Mouse (Mus musculus) hindbrain, embryonic 13.5 days (tissue): ENCODE measurements around the gene Vmn1r45. TPM values are rescaled to one million over a fixed set of nuclear protein-coding genes. Genes with fewer than 3 reads are reported as not detected.
"Not testable (repeated sequence)": the region's sequence is repeated elsewhere in the genome, so short reads cannot be mapped to it uniquely, and the experiment has no call there.

Experiments used
- ATAC-seq: fragments of 200-750 bp; cut with Nextera tagmentation; 2 replicates; pipeline ENCODE4 v1.8.0; 2017; ENCODE audit warnings: moderate TSS enrichment; ENCODE audit not compliant: low FRiP score
- H3K27ac ChIP-seq: fragments of 300-500 bp; sonication (generic); 2 replicates; pipeline ENCODE4 v1.5.1; 2015; ENCODE audit warnings: inconsistent platforms, mild to moderate bottlenecking, moderate library complexity
- H3K27me3 ChIP-seq: fragments of 300-500 bp; sonication (generic); 2 replicates; pipeline ENCODE4 v1.6.1; 2015; ENCODE audit warnings: mild to moderate bottlenecking, inconsistent platforms
- H3K36me3 ChIP-seq: fragments of 300-500 bp; sonication (generic); 2 replicates; pipeline ENCODE4 v1.6.1; 2015; ENCODE audit warnings: mild to moderate bottlenecking, inconsistent platforms
- H3K4me1 ChIP-seq: fragments of 300-500 bp; sonication (generic); replicated peaks from 2 replicates; pipeline ENCODE4 v1.6.1; 2015; ENCODE audit warnings: inconsistent platforms
- H3K4me2 ChIP-seq: fragments of 300-500 bp; sonication (generic); 2 replicates; pipeline ENCODE4 v1.6.1; 2015; ENCODE audit warnings: inconsistent platforms, mild to moderate bottlenecking, moderate library complexity
- H3K4me3 ChIP-seq: fragments of 300-500 bp; sonication (generic); 2 replicates; pipeline ENCODE4 v1.5.1; 2015; ENCODE audit warnings: mild to moderate bottlenecking, inconsistent platforms
- H3K9ac ChIP-seq: fragments of 300-500 bp; sonication (generic); 2 replicates; pipeline ENCODE4 v1.6.1; 2015; ENCODE audit warnings: mild to moderate bottlenecking, inconsistent platforms
- H3K9me3 ChIP-seq: fragments of 300-500 bp; sonication (generic); 2 replicates; pipeline ENCODE4 v1.6.1; 2016; ENCODE audit warnings: inconsistent platforms
- WGBS: fragments of 180-500 bp; shearing (Covaris S2); methylation state at CpG from one replicate; pipeline ENCODE4 v1.1.7; 2015; 5-methylcytosine and 5-hydroxymethylcytosine counted together
- polyA plus RNA-seq: library from polyadenylated mRNA; unstranded; fragments of >200 nt; fragmentation: Nextera tagmentation; extraction: Ambion mirVana; gene quantifications from 2 replicates; pipeline ENCODE4 v1.2.1, GENCODE M21; 2015

The Vmn1r45 gene
- polyA plus RNA-seq = not detected in 2 replicates

- H3K4me2 ChIP-seq, H3K9me3 ChIP-seq, H3K36me3 ChIP-seq, ATAC-seq, H3K4me1 ChIP-seq, H3K27me3 ChIP-seq, H3K4me3 ChIP-seq, H3K27ac ChIP-seq, H3K9ac ChIP-seq: not testable (repeated sequence)
- WGBS = 95% methylated on average over 2 of the region's 2 CpGs
These were observed at the start of gene Vmn1r45 for GRCm38 (mm10) chr6:89940498-89940897. Gene Vmn1r45, minus strand, starts transcription at chr6:89940598.

- H3K9me3 ChIP-seq = 0 out of 2 replicates have a peak, but pooled peaks cover 6% of the 10 kb centered on the region
- no peak overlapping the region for H3K9ac ChIP-seq
- no peaks in the 10 kb centered on the region for H3K4me1 ChIP-seq
- H3K4me3 ChIP-seq = no peak overlapping the region
- ATAC-seq = no peak
- H3K27ac ChIP-seq = no peak overlapping the region
- no peaks in the 10 kb centered on the region for H3K36me3 ChIP-seq
- no peaks in the 10 kb centered on the region for H3K27me3 ChIP-seq
- no peak overlapping the region for H3K4me2 ChIP-seq
- WGBS = 15% methylated on average over 1 of the region's 1 CpGs
These were observed 45.6 kb upstream of the Vmn1r45 start for GRCm38 (mm10) chr6:89985989-89986388.

- H3K27ac ChIP-seq = no peak within 1 kb of the TSS
- no peak within 1 kb of the TSS for H3K4me3 ChIP-seq
- no peaks in the 10 kb centered on the region for H3K27me3 ChIP-seq
- no peaks in the 10 kb centered on the region for H3K4me1 ChIP-seq
- ATAC-seq = no peak
- WGBS = 67% methylated on average over 2 of the region's 2 CpGs
- H3K9ac ChIP-seq = no peak within 1 kb of the TSS
- H3K36me3 ChIP-seq = no peaks in the 10 kb centered on the region
- H3K9me3 ChIP-seq = peaks cover 25% of the 10 kb centered on the region
- no peak within 1 kb of the TSS for H3K4me2 ChIP-seq
These were observed 28.6 kb upstream of the Vmn1r45 start, which contains the start of gene Vmn1r46 for GRCm38 (mm10) chr6:89969013-89969412. Gene Vmn1r46, plus strand, starts transcription at chr6:89969313.

GRCm38 (mm10) chr6:89966341-89966740 is 25.9 kb upstream of the Vmn1r45 start:
- Histone ChIP-seq H3K9ac (no peak overlapping the region), H3K27me3 (no peaks in the 10 kb centered on the region), H3K36me3 (no peaks in the 10 kb centered on the region), H3K9me3 (peaks cover 25% of the 10 kb centered on the region), H3K4me2 (no peak overlapping the region), H3K4me3 (no peak overlapping the region), H3K27ac (no peak overlapping the region), H3K4me1 (no peaks in the 10 kb centered on the region)
- no peak for ATAC-seq

GRCm38 (mm10) chr6:89953556-89953955 is 13.2 kb upstream of the Vmn1r45 start:
- Histone ChIP-seq H3K27me3 (no peaks in the 10 kb centered on the region), H3K27ac (no peak overlapping the region), H3K9me3 (no peaks in the 10 kb centered on the region), H3K4me3 (no peak overlapping the region), H3K36me3 (no peaks in the 10 kb centered on the region), H3K9ac (no peak overlapping the region), H3K4me1 (no peaks in the 10 kb centered on the region), H3K4me2 (no peak overlapping the region)
- 72% methylated on average over 2 of the region's 2 CpGs for WGBS
- ATAC-seq = no peak

GRCm38 (mm10) chr6:89940926-89941325 is 528 bp upstream of the Vmn1r45 start:
- Histone ChIP-seq H3K4me2 (no peak overlapping the region), H3K36me3 (no peaks in the 10 kb centered on the region), H3K4me3 (no peak overlapping the region), H3K27ac (no peak overlapping the region), H3K4me1 (no peaks in the 10 kb centered on the region), H3K9ac (no peak overlapping the region), H3K27me3 (no peaks in the 10 kb centered on the region), H3K9me3 (no peaks in the 10 kb centered on the region)
- ATAC-seq = no peak
- 83% methylated on average over 2 of the region's 2 CpGs for WGBS

GRCm38 (mm10) chr6:89883812-89884211 is 56.6 kb downstream of the Vmn1r45 start:
- no peak overlapping the region for H3K4me2 ChIP-seq
- H3K9ac ChIP-seq = no peak overlapping the region
- peaks cover 3% of the 10 kb centered on the region; the same call in 1 of the 2 replicates for H3K9me3 ChIP-seq
- 48% methylated on average over 2 of the region's 2 CpGs for WGBS
- ATAC-seq = no peak
- no peak overlapping the region for H3K4me3 ChIP-seq
- H3K27ac ChIP-seq = no peak overlapping the region
- no peaks in the 10 kb centered on the region for H3K4me1 ChIP-seq
- H3K36me3 ChIP-seq = no peaks in the 10 kb centered on the region
- no peaks in the 10 kb centered on the region for H3K27me3 ChIP-seq

- no peak within 1 kb of the TSS for H3K4me3 ChIP-seq
- 89% methylated on average over 1 of the region's 1 CpGs for WGBS
- no peak within 1 kb of the TSS for H3K27ac ChIP-seq
- no peak within 1 kb of the TSS for H3K9ac ChIP-seq
- no peaks in the 10 kb centered on the region; the same call in 1 of the 2 replicates for H3K9me3 ChIP-seq
- H3K4me1 ChIP-seq = no peaks in the 10 kb centered on the region
- H3K4me2 ChIP-seq = no peak within 1 kb of the TSS
- no peak for ATAC-seq
- no peaks in the 10 kb centered on the region for H3K36me3 ChIP-seq
- H3K27me3 ChIP-seq = no peaks in the 10 kb centered on the region
These were observed 57.0 kb downstream of the Vmn1r45 start, which contains the start of gene Vmn1r44 for GRCm38 (mm10) chr6:89883360-89883759. Gene Vmn1r44, plus strand, starts transcription at chr6:89883660.

Other genes starting within 250 kb of the Vmn1r45 start
- gene Vmn1r40, start 233.1 kb downstream of the Vmn1r45 start, polyA plus RNA-seq = not detected in 2 replicates
- gene Vmn1r41, start 199.8 kb downstream of the Vmn1r45 start, polyA plus RNA-seq = not detected in 2 replicates
- not detected in 2 replicates for gene Vmn1r42, start 64.2 kb downstream of the Vmn1r45 start, polyA plus RNA-seq
- gene Vmn1r43, start 64.2 kb downstream of the Vmn1r45 start, polyA plus RNA-seq = not detected in 2 replicates
- not detected in 2 replicates for gene Vmn1r44, start 56.9 kb downstream of the Vmn1r45 start, polyA plus RNA-seq
- gene Vmn1r46, start 28.7 kb upstream of the Vmn1r45 start, polyA plus RNA-seq = not detected in 2 replicates
- not detected in 2 replicates for gene Vmn1r47, start 75.5 kb upstream of the Vmn1r45 start, polyA plus RNA-seq
- not detected in 2 replicates for gene Vmn1r48, start 96.2 kb upstream of the Vmn1r45 start, polyA plus RNA-seq
- gene Vmn1r49, start 137.9 kb upstream of the Vmn1r45 start, polyA plus RNA-seq = not detected in 2 replicates
- gene Vmn1r50, start 160.8 kb upstream of the Vmn1r45 start, polyA plus RNA-seq = not detected in 2 replicates
- gene Vmn1r51, start 182.0 kb upstream of the Vmn1r45 start, polyA plus RNA-seq = not detected in 2 replicates
- gene Vmn1r52, start 234.2 kb upstream of the Vmn1r45 start, polyA plus RNA-seq = not detected in 2 replicates